Mouse (Mus musculus) liver, embryonic 11.5 days (tissue): Measurements from ENCODE around the gene Gm47841. TPM values are rescaled to one million over a fixed set of nuclear protein-coding genes. Genes with fewer than 3 reads are reported as not detected.
A peak's percentile ranks its signal among the peaks of the same experiment; 100 is the strongest.

Experiments used
- ATAC-seq: fragments of 200-750 bp; cut with Nextera tagmentation; replicated peaks from 2 replicates; pipeline ENCODE4 v1.8.0; 2017; ENCODE audit warnings: moderate number of reproducible peaks, mild to moderate bottlenecking, moderate TSS enrichment, moderate library complexity; ENCODE audit not compliant: low FRiP score
- DNase-seq: peaks from one replicate; pipeline ENCODE4 v3.0.0-alpha.2; 2017; ENCODE audit warnings: low spot score
- H3K27ac ChIP-seq: fragments of 300-500 bp; sonication (generic); 2 replicates; pipeline ENCODE4 v1.5.1; 2014; ENCODE audit warnings: mild to moderate bottlenecking, low read depth, low read length, control low read depth
- H3K27me3 ChIP-seq: fragments of 300-500 bp; sonication (generic); replicated peaks from 2 replicates; pipeline ENCODE4 v1.6.1; 2014; ENCODE audit warnings: low read length, mixed read lengths; ENCODE audit not compliant: control insufficient read depth, insufficient read depth
- H3K36me3 ChIP-seq: fragments of 300-500 bp; sonication (generic); 2 replicates; pipeline ENCODE4 v1.6.1; 2014; ENCODE audit warnings: mild to moderate bottlenecking, low read length, moderate library complexity, mixed read lengths; ENCODE audit not compliant: control insufficient read depth, insufficient read depth
- H3K4me1 ChIP-seq: fragments of 300-500 bp; sonication (generic); replicated peaks from 2 replicates; pipeline ENCODE4 v1.6.1; 2014; ENCODE audit warnings: low read length, mixed read lengths; ENCODE audit not compliant: control insufficient read depth, insufficient read depth
- H3K4me2 ChIP-seq: fragments of 300-500 bp; sonication (generic); 2 replicates; pipeline ENCODE4 v1.6.1; 2014; ENCODE audit warnings: mild to moderate bottlenecking, control low read depth, moderate library complexity
- H3K4me3 ChIP-seq: fragments of 300-500 bp; sonication (generic); 2 replicates; pipeline ENCODE4 v1.5.1; 2014; ENCODE audit warnings: low read depth, low read length, control low read depth
- H3K9ac ChIP-seq: fragments of 300-500 bp; sonication (generic); 2 replicates; pipeline ENCODE4 v1.6.1; 2014; ENCODE audit warnings: low read depth, low read length, control low read depth
- H3K9me3 ChIP-seq: fragments of 300-500 bp; sonication (generic); 2 replicates; pipeline ENCODE4 v1.6.1; 2016; ENCODE audit warnings: low read length, inconsistent platforms, mixed read lengths; ENCODE audit not compliant: control insufficient read depth
- WGBS: fragments of 180-500 bp; shearing (Covaris S2); extraction: QIAGEN DNeasy Blood & Tissue Kit; methylation state at CpG from one replicate; pipeline ENCODE4 v1.1.7; 2014; 5-methylcytosine and 5-hydroxymethylcytosine counted together
- polyA plus RNA-seq: library from polyadenylated mRNA; unstranded; fragments of >200 nt; fragmentation: Nextera tagmentation; extraction: Ambion mirVana; gene quantifications from 2 replicates; pipeline ENCODE4 v1.2.1, GENCODE M21; 2014

The Gm47841 gene
- polyA plus RNA-seq, 1 experiment from 2014 or later, result not detected

DNA sequence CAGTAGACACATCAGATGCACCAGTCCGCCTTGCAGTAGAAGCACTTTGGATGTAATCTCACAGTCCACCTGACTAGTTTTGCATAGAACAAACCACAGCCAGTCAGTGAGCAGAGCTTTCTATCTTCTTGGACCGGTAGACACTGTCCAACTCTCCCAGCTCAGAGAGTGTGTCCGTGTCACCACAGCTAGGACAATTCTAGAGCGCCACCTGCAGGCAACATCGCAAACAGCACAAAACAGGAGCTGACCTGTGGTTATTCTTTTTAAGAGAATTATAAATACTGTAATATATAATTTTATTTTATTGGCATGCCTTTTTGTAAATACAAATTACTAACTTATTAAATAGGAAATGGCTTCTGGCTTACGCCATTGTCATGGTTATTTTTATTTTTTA is 4.6 kb downstream of the Gm47841 start:
- Histone ChIP-seq H3K4me1 (no peaks in the 10 kb centered on the region; the same call in 1 of the 2 replicates), H3K36me3 (no peaks in the 10 kb centered on the region), H3K9me3 (no peaks in the 10 kb centered on the region), H3K4me3 (no peak overlapping the region), H3K9ac (no peak overlapping the region), H3K4me2 (no peak overlapping the region), H3K27me3 (peaks cover 86% of the 10 kb centered on the region), H3K27ac (no peak overlapping the region)
- ATAC-seq (no peak), DNase-seq (no peak)
- WGBS, result 23% methylated on average over 6 of the region's 6 CpGs

DNA sequence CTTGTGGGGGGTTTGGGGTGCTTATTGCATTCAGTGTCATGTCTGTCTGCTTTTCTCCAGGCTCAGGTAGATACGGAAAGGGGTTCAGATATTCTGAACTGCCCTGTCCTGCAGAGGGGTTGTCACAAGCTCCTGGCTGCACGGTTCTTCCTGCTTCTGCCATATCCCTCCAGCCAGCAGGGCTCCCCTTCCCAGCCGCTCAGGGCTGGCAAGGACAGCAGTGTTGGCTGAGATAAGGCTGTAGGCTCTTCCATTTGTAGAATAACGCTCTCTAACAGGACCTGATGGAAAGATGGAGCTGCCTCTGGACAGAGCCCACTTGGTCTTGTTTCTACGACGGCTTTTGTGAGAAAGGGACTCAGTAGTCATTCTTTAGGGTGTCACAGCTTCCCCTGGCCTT is 5.2 kb downstream of the Gm47841 start:
- no peaks in the 10 kb centered on the region; the same call in 1 of the 2 replicates for H3K4me1 ChIP-seq
- H3K4me2 ChIP-seq, result no peak overlapping the region
- H3K9me3 ChIP-seq, result no peaks in the 10 kb centered on the region
- DNase-seq (no peak), ATAC-seq (no peak)
- no peak overlapping the region for H3K4me3 ChIP-seq
- WGBS, result 54% methylated on average over 6 of the region's 6 CpGs
- no peaks in the 10 kb centered on the region for H3K36me3 ChIP-seq
- H3K27ac ChIP-seq, result no peak overlapping the region
- peaks cover 80% of the 10 kb centered on the region for H3K27me3 ChIP-seq
- no peak overlapping the region for H3K9ac ChIP-seq

DNA sequence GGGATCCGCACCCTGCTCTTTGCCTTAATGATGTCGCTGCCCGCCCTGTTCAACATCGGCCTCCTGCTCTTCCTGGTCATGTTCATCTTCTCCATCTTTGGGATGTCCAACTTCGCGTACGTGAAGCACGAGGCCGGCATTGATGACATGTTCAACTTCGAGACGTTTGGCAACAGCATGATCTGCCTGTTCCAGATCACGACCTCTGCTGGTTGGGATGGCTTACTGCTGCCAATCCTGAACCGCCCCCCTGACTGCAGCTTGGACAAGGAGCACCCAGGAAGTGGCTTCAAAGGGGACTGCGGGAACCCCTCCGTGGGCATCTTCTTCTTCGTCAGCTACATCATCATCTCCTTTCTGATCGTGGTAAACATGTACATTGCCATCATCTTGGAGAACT is 7.5 kb downstream of the Gm47841 start:
- Histone ChIP-seq H3K27ac (no peak overlapping the region), H3K9me3 (no peaks in the 10 kb centered on the region), H3K9ac (no peak overlapping the region), H3K27me3 (peaks cover 59% of the 10 kb centered on the region), H3K4me1 (no peaks in the 10 kb centered on the region), H3K4me2 (no peak overlapping the region; the same call in 1 of the 2 replicates), H3K4me3 (no peak overlapping the region), H3K36me3 (no peaks in the 10 kb centered on the region)
- no peak for DNase-seq
- ATAC-seq, result no peak
- WGBS, result 41% methylated on average over 17 of the region's 17 CpGs

DNA sequence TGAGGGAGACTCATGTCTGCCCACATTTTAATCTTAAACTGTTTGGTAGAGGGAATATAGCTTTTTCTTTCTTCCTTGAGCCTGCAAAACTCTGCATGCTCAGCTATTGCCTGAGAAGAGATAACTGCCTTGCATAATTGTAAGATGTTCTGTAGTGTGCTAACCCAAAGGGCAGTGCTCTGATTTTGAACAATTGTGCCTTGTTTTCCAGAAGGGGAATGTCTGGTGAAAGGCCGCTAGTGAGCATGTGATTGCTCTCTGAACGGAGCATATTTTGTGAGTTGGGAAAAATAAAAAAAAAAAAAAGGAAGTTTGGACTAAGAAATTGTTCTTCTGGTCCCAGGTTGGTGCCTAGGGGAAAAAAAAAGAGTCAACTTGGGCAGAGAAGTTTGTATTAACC is 18.2 kb downstream of the Gm47841 start:
- WGBS, result 75% methylated on average over 2 of the region's 2 CpGs
- Histone ChIP-seq H3K4me2 (no peak overlapping the region), H3K27ac (no peak overlapping the region), H3K36me3 (no peaks in the 10 kb centered on the region), H3K27me3 (peaks cover 20% of the 10 kb centered on the region), H3K9me3 (no peaks in the 10 kb centered on the region), H3K9ac (no peak overlapping the region), H3K4me3 (no peak overlapping the region), H3K4me1 (no peaks in the 10 kb centered on the region)
- ATAC-seq (no peak), DNase-seq (no peak)

DNA sequence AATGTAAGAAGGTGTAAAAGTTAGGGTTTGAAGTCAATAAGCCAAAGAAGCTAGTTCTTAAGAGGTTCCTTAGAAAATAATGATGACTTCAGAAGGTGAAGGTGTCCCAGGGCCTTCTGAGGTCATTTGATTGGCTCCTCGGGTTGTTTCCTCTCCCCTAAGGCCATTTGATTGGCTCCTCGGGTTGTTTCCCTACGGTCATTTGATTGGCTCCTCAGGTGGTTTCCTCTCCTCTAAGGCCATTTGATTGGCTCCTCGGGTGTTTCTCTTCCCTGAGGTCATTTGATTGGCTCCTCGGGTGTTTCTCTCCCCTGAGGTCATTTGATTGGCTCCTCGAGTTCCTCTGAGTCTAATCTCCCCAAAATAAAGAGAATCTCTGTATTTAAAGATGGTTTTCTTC is 35.8 kb downstream of the Gm47841 start:
- ATAC-seq (no peak), DNase-seq (no peak)
- Histone ChIP-seq H3K9ac (no peak overlapping the region), H3K36me3 (no peaks in the 10 kb centered on the region), H3K9me3 (no peaks in the 10 kb centered on the region), H3K4me2 (no peak overlapping the region), H3K27ac (no peak overlapping the region), H3K27me3 (no peaks in the 10 kb centered on the region), H3K4me3 (no peak overlapping the region), H3K4me1 (no peaks in the 10 kb centered on the region; the same call in 1 of the 2 replicates)
- 68% methylated on average over 6 of the region's 6 CpGs for WGBS

DNA sequence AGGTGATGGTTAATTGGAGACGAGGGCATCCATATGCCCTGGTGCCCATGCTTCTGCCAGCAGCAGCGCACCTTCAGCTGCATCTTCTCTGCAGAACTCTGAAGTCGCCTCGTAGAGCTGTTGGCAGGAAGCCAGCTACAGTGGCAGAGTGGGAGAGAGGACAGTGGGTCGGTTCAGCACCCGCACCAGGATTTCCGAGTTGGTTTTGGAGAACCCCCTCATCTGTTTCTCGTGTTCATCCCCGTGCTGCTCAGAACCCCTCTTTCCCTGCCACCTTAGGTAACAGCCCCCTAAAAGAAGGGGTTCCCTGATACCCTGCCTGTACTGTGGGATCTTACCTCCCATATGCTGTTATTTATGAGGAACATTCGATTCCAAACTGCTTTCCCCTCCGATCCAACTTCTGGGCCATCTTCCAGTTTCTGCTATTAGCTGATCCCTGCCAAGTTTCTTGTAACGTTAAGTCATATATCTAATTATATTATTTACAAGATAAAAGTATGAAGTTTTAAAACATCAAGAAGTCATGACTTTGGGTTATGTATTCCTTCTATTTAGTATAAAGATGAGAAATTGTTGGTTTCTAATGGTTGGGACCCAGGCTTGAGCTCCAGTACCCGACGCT is 38.7 kb downstream of the Gm47841 start:
- Histone ChIP-seq H3K27ac (no peak overlapping the region), H3K9me3 (no peaks in the 10 kb centered on the region), H3K4me3 (no peak overlapping the region), H3K4me1 (no peaks in the 10 kb centered on the region; the same call in 1 of the 2 replicates), H3K4me2 (no peak overlapping the region), H3K27me3 (peaks cover 8% of the 10 kb centered on the region; the same call in 1 of the 2 replicates), H3K9ac (no peak overlapping the region), H3K36me3 (no peaks in the 10 kb centered on the region)
- no peak for DNase-seq
- ATAC-seq, result no peak
- 78% methylated on average over 14 of the region's 14 CpGs for WGBS

DNA sequence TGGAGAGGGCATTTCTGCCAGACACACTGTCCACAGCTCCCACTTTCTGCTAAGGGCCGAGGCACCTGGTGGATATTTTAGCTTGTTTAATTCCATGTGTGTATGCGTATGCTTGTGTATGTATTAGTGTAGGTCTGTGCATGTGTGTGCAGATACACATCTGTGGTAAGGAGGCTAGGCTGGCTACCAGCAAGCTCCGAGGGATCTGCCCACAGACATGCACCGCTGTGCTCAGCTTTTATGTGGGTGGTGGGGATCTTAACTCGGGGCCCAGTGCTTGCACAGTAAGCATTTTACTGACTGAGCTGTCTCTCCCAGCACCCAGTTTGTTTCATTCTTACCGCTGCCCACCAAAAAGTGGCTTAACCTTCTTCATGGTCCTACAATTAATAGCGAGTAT is 40.0 kb downstream of the Gm47841 start:
- DNase-seq, result no peak
- no peaks in the 10 kb centered on the region for H3K36me3 ChIP-seq
- no peaks in the 10 kb centered on the region; the same call in 1 of the 2 replicates for H3K4me1 ChIP-seq
- H3K4me3 ChIP-seq, result no peak overlapping the region
- H3K27me3 ChIP-seq, result peaks cover 8% of the 10 kb centered on the region; the same call in 1 of the 2 replicates
- H3K27ac ChIP-seq, result no peak overlapping the region
- WGBS, result 66% methylated on average over 7 of the region's 7 CpGs
- H3K9ac ChIP-seq, result no peak overlapping the region
- H3K4me2 ChIP-seq, result peak overlapping the region; percentile 62
- no peak for ATAC-seq
- H3K9me3 ChIP-seq, result no peaks in the 10 kb centered on the region

DNA sequence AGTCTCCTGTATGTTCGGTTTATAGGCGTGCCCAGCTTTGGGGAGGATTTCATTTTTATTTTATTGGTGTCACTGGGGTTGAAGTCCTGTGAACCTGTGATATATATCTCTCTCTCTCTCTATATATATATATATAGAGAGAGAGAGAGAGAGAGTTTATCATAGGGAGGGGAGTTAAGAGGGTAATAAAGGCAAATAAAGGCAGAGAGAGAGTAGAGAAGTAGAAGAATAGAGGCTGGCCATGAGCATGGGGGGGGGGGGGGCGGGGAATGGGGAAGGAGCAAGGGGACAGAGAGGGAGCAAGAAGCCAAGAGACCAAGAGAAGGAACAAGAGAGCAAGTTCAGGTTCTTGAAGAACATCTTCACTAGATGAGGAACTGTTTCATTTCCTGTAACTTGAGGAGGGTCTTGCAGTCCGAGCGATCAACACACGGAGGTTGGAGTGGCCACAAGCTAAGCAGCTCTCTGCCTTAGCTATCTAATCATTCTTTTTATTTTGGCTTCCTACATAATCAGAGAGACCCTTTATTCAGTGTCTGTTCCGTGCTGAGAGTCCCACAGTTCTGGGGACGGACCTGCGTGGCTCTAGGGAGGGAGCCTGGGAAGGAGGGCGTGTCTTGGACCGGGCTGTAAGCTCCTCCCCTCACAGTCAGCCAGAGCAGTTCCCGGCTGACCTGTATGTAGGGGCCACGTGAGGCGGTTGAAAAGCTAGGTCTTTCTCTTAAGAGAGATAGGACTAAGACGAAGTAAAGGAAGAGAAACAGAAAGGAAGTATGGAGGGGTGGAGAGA is 40.8 kb downstream of the Gm47841 start:
- Histone ChIP-seq H3K9me3 (no peaks in the 10 kb centered on the region), H3K27ac (no peak overlapping the region), H3K36me3 (no peaks in the 10 kb centered on the region), H3K4me2 (peak overlapping the region; percentile 62), H3K4me1 (no peaks in the 10 kb centered on the region; the same call in 1 of the 2 replicates), H3K9ac (no peak overlapping the region), H3K27me3 (peaks cover 8% of the 10 kb centered on the region; the same call in 1 of the 2 replicates), H3K4me3 (peak overlapping the region; percentile 41)
- ATAC-seq (0 out of 2 replicates have a peak, but pooled peaks have one; percentile 29), DNase-seq (no peak)
- 14% methylated on average over 14 of the region's 15 CpGs for WGBS
